ENCODE assay signal across 10 mouse cellular contexts in the genomic region with DNA sequence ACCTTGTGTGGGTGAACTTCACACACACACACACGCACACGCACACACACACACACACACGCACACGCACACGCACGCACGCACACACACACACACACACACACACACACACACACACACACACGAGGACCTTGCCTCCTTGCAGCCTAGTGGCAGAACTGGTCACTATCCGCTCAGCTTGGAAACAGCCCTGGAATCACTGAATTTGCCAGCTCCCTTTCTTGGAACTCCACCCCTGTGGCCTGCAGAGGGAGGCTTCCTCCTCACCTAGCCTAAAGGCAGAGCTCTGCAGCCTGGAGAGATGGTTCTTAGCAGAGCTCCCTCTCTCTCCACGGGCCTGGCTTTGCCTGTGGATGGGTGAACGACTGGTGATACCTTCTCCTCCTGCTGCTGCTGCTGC. TPM values are rescaled to one million over a fixed set of nuclear protein-coding genes. Genes with fewer than 3 reads are reported as not detected.
DNase-seq lines count a peak whose midpoint lies in the region; ATAC-seq lines count a peak whose summit lies in the region.
"Had no signal": no experiment of that assay in that cellular context is flagged by ENCODE, and none has a peak within 500 bp of the region (broad histone marks: within the 10 kb centered on the region; RNA-seq: fewer than 3 reads in every experiment).

No protein-coding gene starts in this region.

- no peak overlapping the region for H3K27ac ChIP-seq in heart, embryonic 10.5 days
- H3K27ac ChIP-seq in forebrain, embryonic 11.5 days (ENCODE audit: low read depth, low read length) = no peak overlapping the region
- H3K27ac ChIP-seq in limb, embryonic 15.5 days = no peak overlapping the region

- 17% methylated on average over 11 of the region's 11 CpGs for WGBS in heart, embryonic 10.5 days
- WGBS in forebrain, embryonic 11.5 days = 21% methylated on average over 10 of the region's 11 CpGs
- WGBS in limb, embryonic 15.5 days = 18% methylated on average over 11 of the region's 11 CpGs

- peaks cover 58% of the 10 kb centered on the region for H3K27me3 ChIP-seq in heart, embryonic 10.5 days (ENCODE audit: insufficient read depth, poor library complexity, severe bottlenecking)
- peaks cover 4% of the 10 kb centered on the region; the same call in 1 of the 2 replicates for H3K27me3 ChIP-seq in forebrain, embryonic 11.5 days (ENCODE audit: control insufficient read depth, insufficient read depth, low read length)
- H3K27me3 ChIP-seq in limb, embryonic 15.5 days = peaks cover 38% of the 10 kb centered on the region

- H3K4me2 ChIP-seq in forebrain, embryonic 11.5 days (ENCODE audit: low read depth, low read length, severe bottlenecking) = peak overlapping the region; percentile 95
- peak overlapping the region; percentile 99 for H3K4me2 ChIP-seq in limb, embryonic 15.5 days

- ATAC-seq in forebrain, embryonic 11.5 days (replicated peaks; ENCODE audit: low FRiP score) = no peak
- no peak for ATAC-seq in limb, embryonic 15.5 days (ENCODE audit: insufficient number of reproducible peaks, low FRiP score, low TSS enrichment, low read depth)

- intact Hi-C loops in heart, postnatal 10 days (cut with DNase I) = loop anchor here (10.0 kb wide), 1 partner anchor 431 kb away; no protein-coding TSS in a partner anchor

- H3K9me3 ChIP-seq in heart, embryonic 10.5 days = no peaks in the 10 kb centered on the region
- H3K9me3 ChIP-seq in forebrain, embryonic 11.5 days (ENCODE audit: control insufficient read depth, low read length) = no peaks in the 10 kb centered on the region; the same call in 1 of the 2 replicates
- no peaks in the 10 kb centered on the region for H3K9me3 ChIP-seq in limb, embryonic 15.5 days

- peaks cover 26% of the 10 kb centered on the region for H3K4me1 ChIP-seq in heart, embryonic 10.5 days
- peaks cover 11% of the 10 kb centered on the region for H3K4me1 ChIP-seq in forebrain, embryonic 11.5 days (replicated peaks; ENCODE audit: control insufficient read depth, insufficient read depth, low read length)
- H3K4me1 ChIP-seq in limb, embryonic 15.5 days = peaks cover 21% of the 10 kb centered on the region

- no peak for DNase-seq in heart, embryonic 10.5 days (ENCODE audit: low spot score)
- DNase-seq in heart, postnatal 10 days = no peak
- DNase-seq in ZHBTc4 (ENCODE audit: low read depth, low spot score) = peak; percentile 50
- peak; percentile 62 for DNase-seq in forebrain, embryonic 11.5 days (ENCODE audit: low spot score)
- no peak for DNase-seq in frontal cortex, postnatal 10 days (ENCODE audit: low spot score in 2 of 2)
- DNase-seq in spleen, postnatal 4 days (ENCODE audit: low spot score in 2 of 2) = no peak
- DNase-seq in adrenal gland, postnatal 36 days = no peak

- H3K36me3 ChIP-seq in heart, embryonic 10.5 days = no peaks in the 10 kb centered on the region
- no peaks in the 10 kb centered on the region; the same call in 1 of the 2 replicates for H3K36me3 ChIP-seq in forebrain, embryonic 11.5 days (ENCODE audit: control insufficient read depth, insufficient read depth, low read length)
- H3K36me3 ChIP-seq in limb, embryonic 15.5 days = no peaks in the 10 kb centered on the region

- H3K9ac ChIP-seq in forebrain, embryonic 11.5 days (ENCODE audit: low read length) = no peak overlapping the region; the same call in 1 of the 2 replicates
- H3K9ac ChIP-seq in limb, embryonic 15.5 days = no peak overlapping the region

- peak overlapping the region; percentile 77 for H3K4me3 ChIP-seq in heart, embryonic 10.5 days
- peak overlapping the region; percentile 80 for H3K4me3 ChIP-seq in forebrain, embryonic 11.5 days (ENCODE audit: low read depth, low read length)
- H3K4me3 ChIP-seq in limb, embryonic 15.5 days = peak overlapping the region; percentile 68
- H3K4me3 ChIP-seq: myocyte had no signal

RNA-seq across cellular contexts. Expression of a gene that starts 1.7 kb away (rescaled TPM):
- polyA plus RNA-seq in heart, embryonic 10.5 days (2016; fragmentation: Nextera tagmentation; extraction: Ambion mirVana) = 0.41 and 0.99 TPM in 2 replicates
- total RNA-seq in heart, postnatal 10 days (2021) = 1 to 10 TPM in 1 of 2 experiments, under 1 TPM in 1; 0.99 to 1.7 TPM
- polyA plus RNA-seq in forebrain, embryonic 11.5 days (2014; fragmentation: Nextera tagmentation; extraction: Ambion mirVana) = 24.5 and 25.5 TPM in 2 replicates
- 7.5 and 8.8 TPM in 2 replicates for polyA plus RNA-seq in limb, embryonic 15.5 days (2015; fragmentation: Nextera tagmentation; extraction: Ambion mirVana)
- total RNA-seq in adrenal gland, postnatal 36 days (2021) = 1 to 10 TPM; 3.8 to 5.1 TPM
- polyA plus RNA-seq: C2C12, myocyte had no signal

Comparison
In these comparisons a context has a peak if more than half of its experiments do, and no peak if none do; other contexts are left out.
1. DNase-seq: peak in ZHBTc4 (single experiment) and forebrain, embryonic 11.5 days (single experiment); none in heart, embryonic 10.5 days (single experiment), heart, postnatal 10 days (0 of 2), frontal cortex, postnatal 10 days (0 of 2), spleen, postnatal 4 days (0 of 2) and adrenal gland, postnatal 36 days (0 of 2).
2. Peak in every context shown above with its lines, with median percentiles within 50 percentile points of each other: H3K4me3 ChIP-seq.